Mouse (Mus musculus) heart, embryonic 15.5 days (tissue): ENCODE measurements around the gene Gtpbp4. TPM values are rescaled to one million over a fixed set of nuclear protein-coding genes. Genes with fewer than 3 reads are reported as not detected.
"Not testable (repeated sequence)": the region's sequence is repeated elsewhere in the genome, so short reads cannot be mapped to it uniquely, and the experiment has no call there.

ENCODE experiments used
- ATAC-seq: fragments of 200-750 bp; cut with Nextera tagmentation; replicated peaks from 2 replicates; pipeline ENCODE4 v1.8.0; 2017; ENCODE audit warnings: low read depth, moderate TSS enrichment; ENCODE audit not compliant: insufficient number of reproducible peaks, insufficient read depth, low FRiP score
- H3K27ac ChIP-seq: fragments of 300-500 bp; sonication (generic); 2 replicates; pipeline ENCODE4 v1.5.1; 2015; ENCODE audit warnings: mild to moderate bottlenecking, inconsistent platforms
- H3K27me3 ChIP-seq: fragments of 300-500 bp; sonication (generic); 2 replicates; pipeline ENCODE4 v1.6.1; 2015; ENCODE audit warnings: inconsistent platforms
- H3K36me3 ChIP-seq: fragments of 300-500 bp; sonication (generic); 2 replicates; pipeline ENCODE4 v1.6.1; 2015; ENCODE audit warnings: mild to moderate bottlenecking, inconsistent platforms
- H3K4me1 ChIP-seq: fragments of 300-500 bp; sonication (generic); replicated peaks from 2 replicates; pipeline ENCODE4 v1.6.1; 2015; ENCODE audit warnings: inconsistent platforms
- H3K4me2 ChIP-seq: fragments of 300-500 bp; sonication (generic); 2 replicates; pipeline ENCODE4 v1.6.1; 2015; ENCODE audit warnings: inconsistent platforms, mild to moderate bottlenecking, moderate library complexity
- H3K4me3 ChIP-seq: fragments of 300-500 bp; sonication (generic); 2 replicates; pipeline ENCODE4 v1.5.1; 2015; ENCODE audit warnings: mild to moderate bottlenecking, inconsistent platforms
- H3K9ac ChIP-seq: fragments of 300-500 bp; sonication (generic); 2 replicates; pipeline ENCODE4 v1.6.1; 2015; ENCODE audit warnings: mild to moderate bottlenecking, inconsistent platforms
- H3K9me3 ChIP-seq: fragments of 300-500 bp; sonication (generic); replicated peaks from 2 replicates; pipeline ENCODE4 v1.6.1; 2016; ENCODE audit warnings: inconsistent platforms
- WGBS: fragments of 180-500 bp; shearing (Covaris S2); methylation state at CpG from one replicate; pipeline ENCODE4 v1.1.7; 2015; ENCODE audit warnings: mixed read lengths; 5-methylcytosine and 5-hydroxymethylcytosine counted together
- polyA plus RNA-seq: library from polyadenylated mRNA; unstranded; fragments of >200 nt; fragmentation: Nextera tagmentation; extraction: Ambion mirVana; gene quantifications from 2 replicates; pipeline ENCODE4 v1.2.1, GENCODE M21; 2015

Gtpbp4 gene
- polyA plus RNA-seq, 1 experiment from 2014 or later = 43.2 TPM

DNA sequence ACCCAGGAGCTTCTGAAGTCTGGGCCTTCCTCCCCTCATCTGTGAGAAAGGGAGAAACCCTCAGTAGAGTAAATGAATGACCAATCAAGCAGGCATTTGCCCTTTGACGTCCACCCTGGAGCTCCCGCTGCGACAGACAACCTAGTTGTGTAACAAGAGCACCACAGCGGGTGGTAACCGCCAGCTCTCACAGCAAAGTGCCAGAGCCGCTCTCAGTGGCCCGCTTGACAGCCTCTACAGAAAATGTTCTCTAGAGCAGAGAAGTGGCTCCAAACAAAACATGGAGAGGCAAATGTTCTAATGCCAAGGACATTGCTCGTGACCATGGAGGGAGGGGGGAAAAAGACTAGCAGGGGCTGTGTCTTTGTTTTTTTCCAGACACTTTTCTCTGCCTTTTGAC, 21.3 kb upstream of the Gtpbp4 start:
- no peak overlapping the region for H3K27ac ChIP-seq
- no peaks in the 10 kb centered on the region for H3K9me3 ChIP-seq
- no peaks in the 10 kb centered on the region for H3K27me3 ChIP-seq
- no peaks in the 10 kb centered on the region for H3K4me1 ChIP-seq
- H3K36me3 ChIP-seq = no peaks in the 10 kb centered on the region
- H3K4me2 ChIP-seq = no peak overlapping the region
- WGBS = 15% methylated on average over 8 of the region's 8 CpGs
- no peak for ATAC-seq
- no peak overlapping the region for H3K9ac ChIP-seq
- no peak overlapping the region for H3K4me3 ChIP-seq

DNA sequence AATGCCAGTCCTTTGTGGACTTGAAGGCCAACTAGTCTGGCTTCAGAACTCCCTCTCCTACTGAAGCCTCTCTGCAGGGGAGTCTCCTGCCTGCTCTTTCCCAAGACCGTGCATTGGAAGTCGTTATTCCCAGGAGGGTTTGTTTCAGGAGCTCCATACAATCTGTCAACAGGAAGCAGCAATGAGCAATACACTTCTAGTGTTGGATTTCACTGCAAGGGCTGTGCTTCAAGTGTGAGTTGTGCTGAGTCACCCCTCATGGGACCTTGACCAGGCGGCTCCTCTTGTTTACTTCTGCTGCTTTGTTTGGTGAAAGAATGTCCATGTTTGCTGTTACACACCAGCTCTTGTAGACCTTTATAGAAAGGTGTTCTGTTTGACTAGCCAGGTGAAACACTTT, 18.5 kb upstream of the Gtpbp4 start:
- 16% methylated on average over 3 of the region's 3 CpGs for WGBS
- ATAC-seq = 0 out of 2 replicates have a peak, but pooled peaks have one; percentile 14
- no peaks in the 10 kb centered on the region for H3K4me1 ChIP-seq
- no peaks in the 10 kb centered on the region for H3K27me3 ChIP-seq
- no peak overlapping the region for H3K27ac ChIP-seq
- no peak overlapping the region for H3K4me3 ChIP-seq
- no peak overlapping the region for H3K9ac ChIP-seq
- H3K4me2 ChIP-seq = no peak overlapping the region
- no peaks in the 10 kb centered on the region for H3K9me3 ChIP-seq
- no peaks in the 10 kb centered on the region for H3K36me3 ChIP-seq

DNA sequence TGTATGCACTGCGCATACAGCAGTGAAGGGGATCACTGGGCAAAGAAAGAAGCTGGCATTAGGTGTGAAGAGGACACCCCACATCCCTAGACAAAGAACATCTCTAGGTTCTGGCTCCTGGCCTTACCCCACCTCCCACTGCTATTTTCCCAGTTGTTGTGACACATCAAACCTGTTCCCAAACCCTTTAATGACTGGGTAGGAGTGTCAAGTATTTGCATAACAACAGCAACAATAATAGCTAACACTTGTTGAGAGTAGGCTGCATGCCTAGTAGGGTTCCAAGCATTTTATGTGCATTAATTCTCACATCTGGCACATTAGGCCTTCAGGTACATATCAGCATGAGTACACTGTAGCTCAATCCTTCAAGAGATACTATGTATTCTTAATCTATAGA, 17.6 kb upstream of the Gtpbp4 start:
- Histone ChIP-seq H3K27me3 (no peaks in the 10 kb centered on the region), H3K4me2 (no peak overlapping the region), H3K9ac (no peak overlapping the region), H3K9me3 (no peaks in the 10 kb centered on the region), H3K4me3 (no peak overlapping the region), H3K27ac (no peak overlapping the region), H3K36me3 (no peaks in the 10 kb centered on the region), H3K4me1 (no peaks in the 10 kb centered on the region)
- WGBS = 69% methylated on average over 1 of the region's 1 CpGs
- ATAC-seq = no peak

DNA sequence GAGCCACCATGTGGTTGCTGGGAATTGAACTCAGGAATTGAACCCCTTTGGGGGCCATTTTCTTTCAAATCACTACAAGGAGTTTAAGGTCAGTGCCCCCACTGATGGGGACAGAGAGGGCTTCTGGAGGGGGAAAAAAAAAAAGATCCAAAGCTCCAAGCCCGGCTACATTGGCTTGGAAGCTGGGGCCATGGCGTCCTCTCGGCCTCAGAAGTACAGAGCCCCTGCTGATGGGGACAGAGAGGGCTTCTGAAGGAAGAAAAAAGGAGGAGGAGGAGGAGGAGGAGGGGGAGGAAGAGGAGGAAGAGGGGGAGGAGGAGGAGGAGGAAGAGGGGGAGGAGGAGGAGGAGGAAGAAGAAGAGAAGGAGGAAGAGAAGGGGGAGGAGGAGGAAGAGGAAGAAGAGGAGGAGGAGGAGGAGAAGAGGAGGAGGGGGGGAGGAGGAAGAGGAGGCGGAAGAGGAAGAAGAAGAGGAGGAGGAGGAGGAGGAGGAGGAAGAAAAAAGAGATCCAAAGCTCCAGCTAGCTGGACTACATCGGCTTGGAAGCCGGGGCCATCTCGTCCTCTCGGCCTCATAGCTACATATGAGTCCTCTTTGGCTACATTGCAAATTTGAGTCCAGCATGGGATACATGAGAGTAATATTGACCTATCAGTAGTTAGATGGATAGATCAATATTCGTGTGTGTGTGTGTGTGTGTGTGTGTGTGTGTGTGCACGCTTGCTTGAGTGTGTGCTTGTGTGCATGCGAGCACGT, 15.9 kb upstream of the Gtpbp4 start:
- ATAC-seq = 0 out of 2 replicates have a peak, but pooled peaks have one; percentile 81
- no peaks in the 10 kb centered on the region for H3K4me1 ChIP-seq
- no peak overlapping the region for H3K4me3 ChIP-seq
- H3K27ac ChIP-seq = no peak overlapping the region
- H3K27me3 ChIP-seq = no peaks in the 10 kb centered on the region
- no peaks in the 10 kb centered on the region for H3K9me3 ChIP-seq
- no peaks in the 10 kb centered on the region for H3K36me3 ChIP-seq
- no peak overlapping the region for H3K4me2 ChIP-seq
- WGBS = 49% methylated on average over 12 of the region's 12 CpGs
- H3K9ac ChIP-seq = no peak overlapping the region

DNA sequence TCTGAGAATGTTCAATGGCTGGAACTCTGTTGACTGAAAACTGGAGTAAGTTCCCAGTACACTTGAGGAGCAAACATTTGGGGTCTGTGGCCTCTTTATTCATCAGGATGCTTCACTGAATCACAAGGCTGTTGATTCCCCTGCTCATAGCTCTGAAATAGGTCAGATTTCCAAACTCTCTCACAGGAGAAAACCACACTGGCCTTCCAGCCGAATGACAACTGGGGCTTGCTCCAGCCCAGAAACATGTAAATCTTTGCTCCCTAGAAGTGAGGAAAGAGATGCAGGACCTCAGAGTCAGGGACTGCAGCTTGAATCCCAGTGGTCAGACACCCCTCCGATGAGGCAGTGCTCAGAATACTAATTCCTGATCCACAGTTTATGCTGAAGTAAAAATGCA, 7.4 kb upstream of the Gtpbp4 start:
- no peak overlapping the region for H3K4me2 ChIP-seq
- ATAC-seq = no peak
- H3K4me3 ChIP-seq = no peak overlapping the region
- no peaks in the 10 kb centered on the region for H3K27me3 ChIP-seq
- no peaks in the 10 kb centered on the region for H3K36me3 ChIP-seq
- H3K4me1 ChIP-seq = no peaks in the 10 kb centered on the region
- H3K9ac ChIP-seq = no peak overlapping the region
- WGBS = 76% methylated on average over 2 of the region's 2 CpGs
- no peak overlapping the region for H3K27ac ChIP-seq
- H3K9me3 ChIP-seq = no peaks in the 10 kb centered on the region

DNA sequence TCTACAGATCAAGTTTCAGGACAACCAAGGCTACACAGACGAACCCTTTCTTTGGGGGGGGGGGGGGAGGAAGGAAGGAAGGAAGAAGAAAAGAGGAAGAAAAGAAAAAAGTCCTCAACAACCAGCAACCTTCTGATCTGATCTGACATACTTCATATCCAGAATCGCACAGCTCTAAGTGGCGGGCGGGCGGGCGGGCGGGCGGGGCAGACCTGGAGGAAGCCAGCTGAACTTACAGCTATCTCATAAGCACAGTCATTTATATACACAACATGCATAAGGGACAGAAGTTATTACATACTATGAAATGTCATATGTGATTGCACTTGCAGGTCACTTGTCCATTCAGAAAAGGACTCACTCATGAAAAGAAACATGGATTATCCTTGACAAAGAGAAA, 3.6 kb upstream of the Gtpbp4 start:
- 83% methylated on average over 8 of the region's 8 CpGs for WGBS
- Histone ChIP-seq H3K4me3 (no peak overlapping the region), H3K27ac (no peak overlapping the region), H3K36me3 (no peaks in the 10 kb centered on the region), H3K4me2 (no peak overlapping the region), H3K9ac (no peak overlapping the region), H3K4me1 (peaks cover 12% of the 10 kb centered on the region), H3K9me3 (no peaks in the 10 kb centered on the region), H3K27me3 (no peaks in the 10 kb centered on the region)
- no peak for ATAC-seq

DNA sequence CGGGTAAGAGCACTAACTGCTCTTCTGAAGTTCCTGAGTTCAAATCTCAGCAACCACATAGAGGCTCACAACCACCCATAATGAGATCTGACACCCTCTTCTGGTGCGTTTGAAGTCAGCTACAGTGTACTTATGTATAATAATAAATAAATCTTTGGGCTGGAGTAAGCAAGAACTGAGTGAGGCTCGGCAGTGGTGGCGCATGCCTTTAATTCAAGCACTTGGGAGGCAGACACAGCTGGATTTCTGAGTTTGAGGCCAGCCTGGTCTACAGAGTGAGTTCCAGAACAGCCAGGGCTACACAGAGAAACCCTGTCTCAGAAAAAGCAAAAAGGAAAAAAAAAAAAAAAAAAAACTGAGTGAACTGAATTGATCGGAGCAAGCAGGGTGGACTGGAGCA, 1.3 kb upstream of the Gtpbp4 start:
- H3K9ac ChIP-seq, H3K9me3 ChIP-seq, H3K27ac ChIP-seq, H3K36me3 ChIP-seq, ATAC-seq, H3K4me3 ChIP-seq, H3K27me3 ChIP-seq, H3K4me2 ChIP-seq: not testable (repeated sequence)
- H3K4me1 ChIP-seq = peaks cover 16% of the 10 kb centered on the region
- WGBS = 85% methylated on average over 5 of the region's 5 CpGs

DNA sequence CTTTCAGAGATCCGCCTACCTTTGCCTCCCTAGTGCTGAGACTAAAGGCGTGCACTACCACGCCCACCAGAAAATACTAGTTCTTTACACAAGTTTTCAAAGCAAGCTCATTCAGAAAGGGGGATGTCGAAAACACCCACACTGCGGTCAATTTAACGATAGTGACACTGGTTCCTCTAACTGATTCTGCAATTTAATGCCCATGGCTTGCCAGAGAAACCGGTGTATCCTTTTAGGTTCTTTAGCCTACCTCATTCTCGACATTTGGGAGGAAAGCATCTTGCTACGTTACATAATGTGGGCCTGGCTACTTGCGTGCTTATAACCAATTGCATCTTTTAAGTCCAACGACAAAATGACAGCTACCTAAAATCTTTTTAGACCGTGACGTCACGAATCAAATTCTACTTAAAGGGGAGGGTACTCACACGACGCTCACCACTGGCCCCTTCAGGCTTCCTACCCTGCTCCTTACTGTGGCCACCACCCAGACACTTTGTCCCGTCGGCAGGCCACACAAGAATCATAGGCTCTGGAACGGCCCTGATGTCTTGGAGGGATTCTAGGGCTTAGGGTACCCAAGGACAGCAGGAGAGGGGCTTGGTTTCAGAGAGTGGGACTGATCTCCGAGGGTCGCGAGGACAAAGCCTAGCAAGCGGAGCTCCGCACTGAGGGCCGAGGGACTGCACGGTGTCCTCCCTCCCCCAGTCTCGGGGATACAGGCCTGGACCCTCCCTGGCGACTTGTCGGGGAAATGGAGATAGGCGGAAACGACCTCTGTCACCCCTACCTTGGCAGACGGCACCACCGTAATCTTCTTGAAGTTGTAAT, 509 bp downstream of the Gtpbp4 start:
- peak overlapping the region; percentile 68 for H3K27ac ChIP-seq
- H3K36me3 ChIP-seq = peaks cover 9% of the 10 kb centered on the region; the same call in 1 of the 2 replicates
- peak overlapping the region; percentile 77 for H3K4me2 ChIP-seq
- H3K9me3 ChIP-seq = no peaks in the 10 kb centered on the region
- no peaks in the 10 kb centered on the region for H3K27me3 ChIP-seq
- peak; percentile 32 for ATAC-seq
- peak overlapping the region; percentile 84 for H3K4me3 ChIP-seq
- H3K9ac ChIP-seq = peak overlapping the region; percentile 97
- 3% methylated on average over 33 of the region's 33 CpGs for WGBS
- H3K4me1 ChIP-seq = peaks cover 16% of the 10 kb centered on the region

DNA sequence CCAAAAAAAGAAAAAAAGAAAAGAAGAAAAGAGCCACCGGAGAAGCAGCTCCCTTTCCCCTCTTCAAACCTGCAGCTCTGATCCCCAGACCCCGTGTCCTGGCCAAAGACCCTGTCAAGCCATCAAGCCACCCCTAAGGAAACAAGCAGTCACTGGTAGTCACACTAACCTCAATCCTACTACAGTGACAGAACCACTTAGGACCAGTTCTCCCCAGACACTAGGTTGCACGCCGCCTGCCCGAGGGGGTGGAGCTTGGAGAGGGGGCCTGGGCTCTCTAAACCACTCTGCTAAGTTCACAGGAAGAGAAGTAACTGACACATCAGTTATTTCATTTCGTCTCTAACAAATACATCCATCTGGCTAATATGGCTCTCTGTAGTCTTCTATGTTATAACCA, 3.7 kb downstream of the Gtpbp4 start:
- no peak overlapping the region for H3K4me3 ChIP-seq
- no peak overlapping the region for H3K4me2 ChIP-seq
- H3K27ac ChIP-seq = no peak overlapping the region
- no peak overlapping the region for H3K9ac ChIP-seq
- WGBS = 90% methylated on average over 6 of the region's 6 CpGs
- H3K9me3 ChIP-seq = no peaks in the 10 kb centered on the region
- no peak for ATAC-seq
- no peaks in the 10 kb centered on the region for H3K27me3 ChIP-seq
- peaks cover 16% of the 10 kb centered on the region for H3K4me1 ChIP-seq
- peaks cover 35% of the 10 kb centered on the region for H3K36me3 ChIP-seq

DNA sequence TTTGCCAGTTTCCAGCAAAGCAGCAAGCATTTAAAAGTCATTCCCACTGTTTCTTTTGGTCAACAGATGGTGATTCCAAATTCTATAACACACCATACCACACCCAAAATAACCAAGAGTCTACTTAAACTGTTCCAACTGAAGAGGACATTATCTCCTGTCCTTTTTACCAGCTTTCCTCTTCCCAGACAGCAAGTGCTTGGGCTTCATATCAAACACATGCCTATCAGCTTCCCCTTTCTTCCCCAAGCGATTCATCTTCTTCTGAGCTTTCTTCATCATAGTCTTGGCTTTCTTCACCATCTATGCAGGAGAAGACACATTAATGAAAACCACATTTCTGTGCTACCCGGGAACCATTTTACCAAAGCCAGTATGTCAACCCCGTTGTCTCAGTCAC, 22.9 kb downstream of the Gtpbp4 start:
- no peak for ATAC-seq
- no peak overlapping the region for H3K9ac ChIP-seq
- no peaks in the 10 kb centered on the region for H3K27me3 ChIP-seq
- H3K9me3 ChIP-seq = no peaks in the 10 kb centered on the region
- H3K4me3 ChIP-seq = no peak overlapping the region
- peaks cover 84% of the 10 kb centered on the region for H3K36me3 ChIP-seq
- H3K4me1 ChIP-seq = no peaks in the 10 kb centered on the region
- no peak overlapping the region for H3K27ac ChIP-seq
- WGBS = 88% methylated on average over 3 of the region's 3 CpGs
- H3K4me2 ChIP-seq = no peak overlapping the region

DNA sequence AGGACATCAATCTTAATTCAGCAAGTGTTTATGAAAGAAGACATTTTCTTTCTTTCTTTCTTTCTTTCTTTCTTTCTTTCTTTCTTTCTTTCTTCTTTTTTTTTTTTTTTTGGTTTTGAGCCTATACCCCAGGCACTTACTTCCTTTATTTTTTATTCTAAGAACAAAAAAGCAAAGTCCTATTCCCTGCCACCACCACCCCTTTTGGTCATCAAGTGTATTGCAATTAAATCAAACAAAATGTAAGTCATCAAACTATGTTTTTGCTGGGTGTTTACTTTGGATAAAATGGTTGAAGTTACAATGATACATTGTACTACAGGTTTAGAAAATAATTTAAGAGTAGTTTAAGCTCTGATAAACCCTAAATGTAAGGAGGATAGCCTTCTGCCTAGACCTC, 23.5 kb downstream of the Gtpbp4 start:
- Histone ChIP-seq H3K9ac (no peak overlapping the region), H3K4me2 (no peak overlapping the region), H3K4me3 (no peak overlapping the region), H3K27me3 (no peaks in the 10 kb centered on the region), H3K4me1 (no peaks in the 10 kb centered on the region), H3K9me3 (no peaks in the 10 kb centered on the region), H3K27ac (no peak overlapping the region), H3K36me3 (peaks cover 79% of the 10 kb centered on the region)
- no peak for ATAC-seq

DNA sequence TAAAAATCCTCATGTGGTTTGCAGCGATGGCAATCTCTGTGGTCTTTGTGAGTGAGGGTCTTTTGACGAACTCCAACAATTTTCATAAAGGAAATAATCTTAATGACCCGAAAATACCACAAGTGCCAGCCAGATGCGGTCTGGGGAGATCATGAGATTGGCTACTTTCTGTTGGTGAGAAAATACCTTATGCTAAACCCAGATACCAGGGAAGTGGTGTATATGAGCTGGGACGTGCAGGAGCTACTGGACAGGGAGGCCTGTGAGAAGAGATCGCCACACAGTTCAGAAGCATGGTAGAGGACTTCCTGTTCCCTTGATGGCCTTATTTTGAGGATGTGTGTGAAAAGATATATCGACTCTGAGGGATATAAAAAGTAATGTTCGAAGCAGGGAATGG, 28.1 kb downstream of the Gtpbp4 start:
- peaks cover 34% of the 10 kb centered on the region for H3K36me3 ChIP-seq

More for the DNA sequence above, 28.1 kb downstream of the Gtpbp4 start:
- Histone ChIP-seq H3K9me3 (no peaks in the 10 kb centered on the region), H3K4me2 (no peak overlapping the region), H3K27ac (no peak overlapping the region), H3K27me3 (no peaks in the 10 kb centered on the region), H3K9ac (no peak overlapping the region), H3K4me1 (no peaks in the 10 kb centered on the region), H3K4me3 (no peak overlapping the region)
- WGBS = 91% methylated on average over 8 of the region's 8 CpGs
- no peak for ATAC-seq
